Mouse (Mus musculus): Measurements from ENCODE around the gene 4933430I17Rik. TPM values are rescaled to one million over a fixed set of nuclear protein-coding genes. Genes with fewer than 3 reads are reported as not detected.

The 4933430I17Rik gene
- polyA plus RNA-seq, 1 experiment from 2014 or later: 0.83 TPM

- 93% methylated on average over 11 of the region's 11 CpGs for WGBS
Measured at GRCm38 (mm10) chr4:62509946-62510345, 15.2 kb upstream of the 4933430I17Rik start.

GRCm38 (mm10) chr4:62513998-62514506 is 11.1 kb upstream of the 4933430I17Rik start:
- ATAC-seq (replicated peaks; ENCODE audit: insufficient number of reproducible peaks, low FRiP score, low TSS enrichment, low read depth) (no peak), DNase-seq (ENCODE audit: low spot score) (no peak)
- H3K4me1 ChIP-seq (ENCODE audit: control insufficient read depth, insufficient read depth, low read length): peaks cover 4% of the 10 kb centered on the region
- no peak overlapping the region for H3K9ac ChIP-seq (replicated peaks; ENCODE audit: low read length)
- H3K36me3 ChIP-seq (replicated peaks; ENCODE audit: control insufficient read depth, insufficient read depth, low read depth, low read length): peaks cover 7% of the 10 kb centered on the region
- WGBS: 57% methylated on average over 11 of the region's 11 CpGs
- H3K4me2 ChIP-seq (ENCODE audit: low read depth, low read length): no peak overlapping the region
- H3K9me3 ChIP-seq (replicated peaks; ENCODE audit: control insufficient read depth, low read length): no peaks in the 10 kb centered on the region
- no peak overlapping the region for H3K27ac ChIP-seq (replicated peaks; ENCODE audit: low read depth, low read length)
- H3K4me3 ChIP-seq (ENCODE audit: low read depth, low read length): no peak overlapping the region
- H3K27me3 ChIP-seq (ENCODE audit: control insufficient read depth, insufficient read depth, low read length): no peaks in the 10 kb centered on the region

More at GRCm38 (mm10) chr4:62509946-62510345, 15.2 kb upstream of the 4933430I17Rik start:
- Histone ChIP-seq H3K9ac (replicated peaks; ENCODE audit: low read length) (no peak overlapping the region), H3K4me2 (ENCODE audit: low read depth, low read length) (no peak overlapping the region), H3K9me3 (replicated peaks; ENCODE audit: control insufficient read depth, low read length) (no peaks in the 10 kb centered on the region), H3K36me3 (replicated peaks; ENCODE audit: control insufficient read depth, insufficient read depth, low read depth, low read length) (peaks cover 7% of the 10 kb centered on the region), H3K27me3 (ENCODE audit: control insufficient read depth, insufficient read depth, low read length) (no peaks in the 10 kb centered on the region), H3K4me1 (ENCODE audit: control insufficient read depth, insufficient read depth, low read length) (no peaks in the 10 kb centered on the region; the same call in 1 of the 2 replicates), H3K27ac (replicated peaks; ENCODE audit: low read depth, low read length) (no peak overlapping the region), H3K4me3 (ENCODE audit: low read depth, low read length) (no peak overlapping the region)
- ATAC-seq (replicated peaks; ENCODE audit: insufficient number of reproducible peaks, low FRiP score, low TSS enrichment, low read depth) (no peak), DNase-seq (ENCODE audit: low spot score) (no peak)

GRCm38 (mm10) chr4:62514995-62515394 is 10.2 kb upstream of the 4933430I17Rik start:
- Histone ChIP-seq H3K4me2 (ENCODE audit: low read depth, low read length) (no peak overlapping the region), H3K4me3 (ENCODE audit: low read depth, low read length) (no peak overlapping the region), H3K9ac (replicated peaks; ENCODE audit: low read length) (no peak overlapping the region), H3K4me1 (ENCODE audit: control insufficient read depth, insufficient read depth, low read length) (peaks cover 4% of the 10 kb centered on the region), H3K27ac (replicated peaks; ENCODE audit: low read depth, low read length) (no peak overlapping the region; the same call in 1 of the 2 replicates), H3K9me3 (replicated peaks; ENCODE audit: control insufficient read depth, low read length) (no peaks in the 10 kb centered on the region), H3K27me3 (ENCODE audit: control insufficient read depth, insufficient read depth, low read length) (no peaks in the 10 kb centered on the region), H3K36me3 (replicated peaks; ENCODE audit: control insufficient read depth, insufficient read depth, low read depth, low read length) (peaks cover 6% of the 10 kb centered on the region)
- WGBS: 87% methylated on average over 7 of the region's 7 CpGs
- DNase-seq (ENCODE audit: low spot score) (no peak), ATAC-seq (replicated peaks; ENCODE audit: insufficient number of reproducible peaks, low FRiP score, low TSS enrichment, low read depth) (no peak)

- Histone ChIP-seq H3K36me3 (replicated peaks; ENCODE audit: control insufficient read depth, insufficient read depth, low read depth, low read length) (peaks cover 5% of the 10 kb centered on the region), H3K4me2 (ENCODE audit: low read depth, low read length) (no peak overlapping the region), H3K9me3 (replicated peaks; ENCODE audit: control insufficient read depth, low read length) (no peaks in the 10 kb centered on the region), H3K27me3 (ENCODE audit: control insufficient read depth, insufficient read depth, low read length) (no peaks in the 10 kb centered on the region), H3K27ac (replicated peaks; ENCODE audit: low read depth, low read length) (no peak overlapping the region; the same call in 1 of the 2 replicates), H3K4me1 (ENCODE audit: control insufficient read depth, insufficient read depth, low read length) (peaks cover 4% of the 10 kb centered on the region), H3K4me3 (ENCODE audit: low read depth, low read length) (no peak overlapping the region), H3K9ac (replicated peaks; ENCODE audit: low read length) (peak overlapping the region; percentile 43)
- DNase-seq (ENCODE audit: low spot score) (no peak), ATAC-seq (replicated peaks; ENCODE audit: insufficient number of reproducible peaks, low FRiP score, low TSS enrichment, low read depth) (no peak)
- 79% methylated on average over 3 of the region's 3 CpGs for WGBS
Measured at GRCm38 (mm10) chr4:62515490-62515889, 9.7 kb upstream of the 4933430I17Rik start.

- 38% methylated on average over 2 of the region's 2 CpGs for WGBS
- no peak overlapping the region for H3K27ac ChIP-seq (replicated peaks; ENCODE audit: low read depth, low read length)
- H3K4me2 ChIP-seq (ENCODE audit: low read depth, low read length): no peak overlapping the region
- DNase-seq (ENCODE audit: low spot score): no peak
- no peaks in the 10 kb centered on the region for H3K27me3 ChIP-seq (ENCODE audit: control insufficient read depth, insufficient read depth, low read length)
- no peak for ATAC-seq (replicated peaks; ENCODE audit: insufficient number of reproducible peaks, low FRiP score, low TSS enrichment, low read depth)
- H3K4me3 ChIP-seq (ENCODE audit: low read depth, low read length): no peak overlapping the region
- peaks cover 4% of the 10 kb centered on the region for H3K4me1 ChIP-seq (ENCODE audit: control insufficient read depth, insufficient read depth, low read length)
- H3K9ac ChIP-seq (replicated peaks; ENCODE audit: low read length): peak overlapping the region; percentile 43
- peaks cover 3% of the 10 kb centered on the region; the same call in 1 of the 2 replicates for H3K36me3 ChIP-seq (replicated peaks; ENCODE audit: control insufficient read depth, insufficient read depth, low read depth, low read length)
- no peaks in the 10 kb centered on the region for H3K9me3 ChIP-seq (replicated peaks; ENCODE audit: control insufficient read depth, low read length)
Measured at GRCm38 (mm10) chr4:62516079-62516478, 9.1 kb upstream of the 4933430I17Rik start.

- H3K36me3 ChIP-seq (replicated peaks; ENCODE audit: control insufficient read depth, insufficient read depth, low read depth, low read length): peaks cover 2% of the 10 kb centered on the region; the same call in 1 of the 2 replicates
- H3K4me1 ChIP-seq (ENCODE audit: control insufficient read depth, insufficient read depth, low read length): peaks cover 4% of the 10 kb centered on the region
- H3K27me3 ChIP-seq (ENCODE audit: control insufficient read depth, insufficient read depth, low read length): no peaks in the 10 kb centered on the region
- H3K9ac ChIP-seq (replicated peaks; ENCODE audit: low read length): no peak overlapping the region
- H3K27ac ChIP-seq (replicated peaks; ENCODE audit: low read depth, low read length): no peak overlapping the region
- WGBS: 83% methylated on average over 1 of the region's 1 CpGs
- H3K9me3 ChIP-seq (replicated peaks; ENCODE audit: control insufficient read depth, low read length): no peaks in the 10 kb centered on the region
- ATAC-seq (replicated peaks; ENCODE audit: insufficient number of reproducible peaks, low FRiP score, low TSS enrichment, low read depth) (no peak), DNase-seq (ENCODE audit: low spot score) (no peak)
- no peak overlapping the region for H3K4me3 ChIP-seq (ENCODE audit: low read depth, low read length)
- no peak overlapping the region for H3K4me2 ChIP-seq (ENCODE audit: low read depth, low read length)
Measured at GRCm38 (mm10) chr4:62516579-62516978, 8.6 kb upstream of the 4933430I17Rik start.

GRCm38 (mm10) chr4:62517046-62517445 is 8.1 kb upstream of the 4933430I17Rik start:
- Histone ChIP-seq H3K4me3 (ENCODE audit: low read depth, low read length) (no peak overlapping the region), H3K27me3 (ENCODE audit: control insufficient read depth, insufficient read depth, low read length) (no peaks in the 10 kb centered on the region), H3K9me3 (replicated peaks; ENCODE audit: control insufficient read depth, low read length) (no peaks in the 10 kb centered on the region), H3K4me1 (ENCODE audit: control insufficient read depth, insufficient read depth, low read length) (peaks cover 4% of the 10 kb centered on the region), H3K4me2 (ENCODE audit: low read depth, low read length) (no peak overlapping the region; the same call in 1 of the 2 replicates), H3K27ac (replicated peaks; ENCODE audit: low read depth, low read length) (no peak overlapping the region), H3K9ac (replicated peaks; ENCODE audit: low read length) (no peak overlapping the region), H3K36me3 (replicated peaks; ENCODE audit: control insufficient read depth, insufficient read depth, low read depth, low read length) (no peaks in the 10 kb centered on the region; the same call in 1 of the 2 replicates)
- no peak for DNase-seq (ENCODE audit: low spot score)
- ATAC-seq (replicated peaks; ENCODE audit: insufficient number of reproducible peaks, low FRiP score, low TSS enrichment, low read depth): no peak
- WGBS: 81% methylated on average over 8 of the region's 8 CpGs

- Histone ChIP-seq H3K4me2 (ENCODE audit: low read depth, low read length) (no peak overlapping the region), H3K4me3 (ENCODE audit: low read depth, low read length) (no peak overlapping the region), H3K4me1 (ENCODE audit: control insufficient read depth, insufficient read depth, low read length) (peaks cover 4% of the 10 kb centered on the region)
Measured at GRCm38 (mm10) chr4:62517538-62518415, 7.4 kb upstream of the 4933430I17Rik start.

More at GRCm38 (mm10) chr4:62517538-62518415, 7.4 kb upstream of the 4933430I17Rik start:
- Histone ChIP-seq H3K9ac (replicated peaks; ENCODE audit: low read length) (no peak overlapping the region; the same call in 1 of the 2 replicates), H3K27me3 (ENCODE audit: control insufficient read depth, insufficient read depth, low read length) (no peaks in the 10 kb centered on the region), H3K9me3 (replicated peaks; ENCODE audit: control insufficient read depth, low read length) (no peaks in the 10 kb centered on the region), H3K27ac (replicated peaks; ENCODE audit: low read depth, low read length) (no peak overlapping the region), H3K36me3 (replicated peaks; ENCODE audit: control insufficient read depth, insufficient read depth, low read depth, low read length) (no peaks in the 10 kb centered on the region)
- WGBS: 73% methylated on average over 10 of the region's 10 CpGs
- DNase-seq (ENCODE audit: low spot score) (no peak), ATAC-seq (replicated peaks; ENCODE audit: insufficient number of reproducible peaks, low FRiP score, low TSS enrichment, low read depth) (no peak)
